Comparison of ENCODE assay signal across 8 mouse cellular contexts in the genomic region with DNA sequence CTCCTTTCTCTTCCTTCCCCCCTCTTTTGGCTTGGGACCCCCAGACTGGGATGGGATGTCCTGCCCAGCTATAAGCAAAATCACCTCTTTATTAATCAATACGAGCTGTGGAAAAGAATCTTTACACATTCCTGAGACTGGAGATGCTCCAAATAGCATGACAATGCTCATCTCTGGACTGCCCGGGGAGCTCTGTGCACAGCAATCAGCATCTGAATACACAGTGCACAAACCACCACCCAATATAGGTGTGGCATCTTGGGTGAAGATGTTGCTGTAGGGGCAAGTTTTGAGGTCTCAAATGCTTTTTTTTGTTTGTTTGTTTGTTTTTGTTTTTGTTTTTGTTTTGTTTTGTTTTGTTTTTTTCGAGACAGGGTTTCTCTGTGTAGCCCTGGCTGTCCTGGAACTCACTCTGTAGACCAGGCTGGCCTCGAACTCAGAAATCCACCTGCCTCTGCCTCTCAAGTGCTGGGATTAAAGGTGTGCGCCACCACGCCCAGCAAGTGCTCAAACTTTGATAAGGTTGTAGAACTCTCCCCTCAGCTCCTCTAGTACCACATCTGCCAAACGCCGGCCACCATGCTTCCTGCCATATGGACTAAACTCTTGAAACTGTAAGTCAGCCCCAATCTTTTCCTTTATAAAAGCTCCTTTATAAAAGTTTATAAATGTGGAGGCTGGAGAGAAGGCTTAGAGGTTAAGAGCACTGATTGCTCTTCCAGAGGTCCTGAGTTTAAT. TPM values are rescaled to one million over a fixed set of nuclear protein-coding genes. Genes with fewer than 3 reads are reported as not detected.
"Had no signal": no experiment of that assay in that cellular context is flagged by ENCODE, and none has a peak within 500 bp of the region (broad histone marks: within the 10 kb centered on the region; RNA-seq: fewer than 3 reads in every experiment).

No protein-coding gene starts in this region.

RNA-seq across cellular contexts. Expression of gene Glod5, which starts 32.9 kb away (rescaled TPM):
- total RNA-seq: neutrophil, adult 5-6 weeks had no signal
- polyA plus RNA-seq: neural tube, embryonic 13.5 days; spleen, adult 2 months; stomach, embryonic 14.5 days; testis, adult 2 months; thymus, adult 2 months; thymus, postnatal 0 days; urinary bladder, adult 2 months had no signal
